Mouse (Mus musculus) small intestine, adult 2 months (tissue): ENCODE measurements around the gene Zfp663. TPM values are rescaled to one million over a fixed set of nuclear protein-coding genes. Genes with fewer than 3 reads are reported as not detected.

Source experiments
- H3K27ac ChIP-seq: fragments of 200-500 bp; 2 replicates; pipeline ENCODE4 v1.5.1; 2012; ENCODE audit warnings: low read depth, low read length, control low read depth, inconsistent platforms; ENCODE audit not compliant: insufficient read depth
- H3K27me3 ChIP-seq: fragments of 200-500 bp; 2 replicates; pipeline ENCODE4 v1.6.1; 2012; ENCODE audit warnings: mild to moderate bottlenecking, moderate library complexity, low read length, inconsistent platforms; ENCODE audit not compliant: control insufficient read depth, insufficient read depth
- H3K36me3 ChIP-seq: fragments of 200-500 bp; 2 replicates; pipeline ENCODE4 v1.6.1; 2012; ENCODE audit warnings: mild to moderate bottlenecking, low read length, control low read depth, inconsistent platforms; ENCODE audit not compliant: control insufficient read depth, insufficient read depth
- H3K4me1 ChIP-seq: fragments of 200-500 bp; 2 replicates; pipeline ENCODE4 v1.6.1; 2012; ENCODE audit warnings: low read length, inconsistent platforms, mixed read lengths; ENCODE audit not compliant: control insufficient read depth, insufficient read depth, insufficient read length
- H3K4me3 ChIP-seq: fragments of 200-500 bp; 2 replicates; pipeline ENCODE4 v1.5.1; 2012; ENCODE audit warnings: low read depth, mild to moderate bottlenecking, control low read depth, inconsistent platforms, low read length, moderate library complexity
- CTCF ChIP-seq: fragments of 200-500 bp; IDR thresholded peaks from 2 replicates; pipeline ENCODE4 v1.5.1; 2012; ENCODE audit warnings: low read depth, mild to moderate bottlenecking, control low read depth, inconsistent platforms, low read length, moderate library complexity, mixed read lengths; ENCODE audit not compliant: insufficient replicate concordance, insufficient read length; ENCODE audit errors: extremely low read depth
- POLR2A ChIP-seq: fragments of 200-500 bp; IDR thresholded peaks from 2 replicates; pipeline ENCODE4 v1.6.1; 2012; ENCODE audit warnings: low read depth, mild to moderate bottlenecking, control low read depth, inconsistent platforms, low read length, moderate library complexity
- WGBS: fragments of 180-500 bp; shearing (Covaris S2); methylation state at CpG from one replicate; pipeline ENCODE4 v1.1.7; 2018; 5-methylcytosine and 5-hydroxymethylcytosine counted together
- polyA plus RNA-seq: library from polyadenylated mRNA; depleted of rRNA; stranded (reverse); fragments of >200 nt; gene quantifications from 2 replicates; pipeline ENCODE4 v1.2.3, GENCODE M21; 2012

Gene Zfp663
- polyA plus RNA-seq, 1 experiment: not detected

DNA sequence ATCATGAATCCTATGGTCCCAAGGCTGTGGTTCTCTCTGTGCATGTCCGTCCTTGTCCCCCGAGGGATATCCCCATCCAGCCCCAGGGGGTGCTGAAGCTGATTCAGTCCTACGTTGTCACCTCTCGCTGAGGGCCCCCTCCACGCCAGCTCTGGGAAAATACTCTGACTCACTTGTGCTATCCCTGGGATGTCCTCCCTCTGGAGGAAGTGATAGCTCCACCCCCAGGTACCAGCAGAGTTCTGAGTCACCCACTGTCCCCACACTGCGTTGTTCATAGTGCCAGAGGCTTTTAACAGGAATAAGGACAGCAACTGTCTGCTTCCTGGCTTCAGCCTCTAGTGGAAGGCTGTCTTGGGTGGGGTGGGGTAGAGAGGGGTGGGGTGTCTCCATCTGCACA, 36.8 kb upstream of the Zfp663 start:
- TF ChIP-seq CTCF: no peak
- TF ChIP-seq POLR2A: no peak
- WGBS: 24% methylated on average over 6 of the region's 6 CpGs
- Histone ChIP-seq H3K36me3 (no peaks in the 10 kb centered on the region), H3K27ac (peak overlapping the region; percentile 24; the same call in 1 of the 2 replicates), H3K4me1 (no peaks in the 10 kb centered on the region; the same call in 1 of the 2 replicates), H3K4me3 (no peak overlapping the region), H3K27me3 (no peaks in the 10 kb centered on the region)

DNA sequence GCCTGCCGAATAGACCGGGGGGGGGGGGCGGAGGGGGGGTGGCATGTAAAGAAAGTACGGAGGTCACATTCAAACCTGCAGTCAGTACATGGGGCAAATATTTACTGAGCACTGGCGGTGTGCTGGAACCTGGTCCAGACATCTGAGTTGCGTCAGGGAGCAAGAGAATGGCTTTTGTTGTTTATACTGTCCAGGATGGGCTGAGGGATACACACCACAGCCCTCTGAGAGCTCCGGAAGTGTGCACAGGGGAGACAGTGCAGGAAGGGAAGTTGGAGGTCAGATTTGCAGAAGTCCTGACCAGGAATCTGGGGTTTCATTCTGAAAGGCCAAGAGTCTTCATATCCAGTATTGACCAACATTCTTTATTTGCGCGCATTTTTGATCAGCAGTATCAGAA, 36.4 kb upstream of the Zfp663 start:
- Histone ChIP-seq H3K27ac (peak overlapping the region; percentile 24; the same call in 1 of the 2 replicates), H3K27me3 (no peaks in the 10 kb centered on the region), H3K36me3 (no peaks in the 10 kb centered on the region), H3K4me3 (no peak overlapping the region), H3K4me1 (no peaks in the 10 kb centered on the region; the same call in 1 of the 2 replicates)
- 20% methylated on average over 9 of the region's 9 CpGs for WGBS
- TF ChIP-seq POLR2A (no peak), CTCF (no peak)

DNA sequence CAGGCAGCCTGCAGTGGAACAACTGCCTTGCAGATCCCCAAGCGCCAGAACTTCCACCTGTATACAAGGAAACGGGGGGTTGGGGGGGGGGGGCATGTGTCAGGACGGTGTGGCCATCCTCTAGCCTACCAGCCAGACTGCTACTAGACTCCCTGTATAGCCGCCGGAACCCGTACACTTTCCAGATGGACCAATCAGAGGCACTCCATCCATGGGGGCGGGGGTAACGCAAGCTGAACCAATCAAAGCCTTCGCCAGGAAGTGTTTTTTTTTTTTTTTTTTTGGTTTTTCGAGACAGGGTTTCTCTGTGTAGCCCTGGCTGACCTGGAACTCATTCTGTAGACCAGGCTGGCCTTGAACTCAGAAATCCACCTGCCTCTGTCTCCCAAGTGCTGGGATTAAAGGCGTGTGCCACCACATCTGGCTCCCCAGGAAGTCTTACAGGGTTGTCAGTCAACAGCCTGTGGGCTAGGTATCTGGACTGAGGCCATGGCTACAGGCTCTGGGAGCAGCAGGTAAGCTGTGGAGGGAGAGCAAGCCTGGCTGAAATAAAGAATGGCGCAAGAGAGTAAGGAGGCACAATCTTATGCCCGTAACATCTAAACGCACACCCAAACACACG, 29.7 kb upstream of the Zfp663 start:
- Histone ChIP-seq H3K4me3 (no peak overlapping the region), H3K27ac (no peak overlapping the region), H3K27me3 (no peaks in the 10 kb centered on the region), H3K36me3 (no peaks in the 10 kb centered on the region), H3K4me1 (no peaks in the 10 kb centered on the region; the same call in 1 of the 2 replicates)
- TF ChIP-seq CTCF: no peak
- TF ChIP-seq POLR2A: no peak
- 71% methylated on average over 15 of the region's 15 CpGs for WGBS

DNA sequence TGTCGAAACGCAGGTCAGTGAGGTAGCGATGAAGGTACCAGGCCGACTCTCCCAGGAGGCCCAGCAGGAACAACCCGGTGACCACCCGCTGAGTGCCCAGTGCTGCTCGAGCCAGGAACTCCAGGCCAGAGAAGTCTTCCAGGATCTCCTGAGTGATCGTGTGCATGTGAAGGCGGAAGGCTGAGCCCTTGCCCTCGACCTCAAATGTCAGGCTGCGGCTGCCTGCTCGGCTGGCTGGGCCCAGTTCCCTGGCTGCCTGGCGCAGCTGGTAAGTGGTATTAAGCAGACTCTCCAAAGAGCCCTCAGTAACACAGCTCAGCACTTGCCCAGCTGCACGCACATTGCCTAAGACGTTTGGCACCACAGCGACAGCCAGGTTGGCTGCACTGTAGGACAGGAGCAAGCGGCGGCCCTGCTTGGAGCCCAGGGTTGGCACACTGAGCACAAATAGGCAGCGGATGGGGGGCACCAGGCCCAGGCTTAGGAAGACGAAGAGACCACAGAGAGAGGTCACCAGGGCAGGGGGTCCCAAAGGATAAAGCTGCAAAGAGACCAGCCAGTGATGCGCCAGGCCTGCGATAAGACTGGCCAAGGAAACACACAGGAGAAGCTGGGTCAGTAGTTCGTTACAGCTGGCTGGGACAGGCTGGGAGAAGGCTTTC, 29.1 kb upstream of the Zfp663 start:
- Histone ChIP-seq H3K27ac (no peak overlapping the region), H3K36me3 (no peaks in the 10 kb centered on the region), H3K27me3 (no peaks in the 10 kb centered on the region), H3K4me1 (no peaks in the 10 kb centered on the region; the same call in 1 of the 2 replicates), H3K4me3 (no peak overlapping the region)
- TF ChIP-seq CTCF (no peak), POLR2A (no peak)
- 81% methylated on average over 23 of the region's 23 CpGs for WGBS

DNA sequence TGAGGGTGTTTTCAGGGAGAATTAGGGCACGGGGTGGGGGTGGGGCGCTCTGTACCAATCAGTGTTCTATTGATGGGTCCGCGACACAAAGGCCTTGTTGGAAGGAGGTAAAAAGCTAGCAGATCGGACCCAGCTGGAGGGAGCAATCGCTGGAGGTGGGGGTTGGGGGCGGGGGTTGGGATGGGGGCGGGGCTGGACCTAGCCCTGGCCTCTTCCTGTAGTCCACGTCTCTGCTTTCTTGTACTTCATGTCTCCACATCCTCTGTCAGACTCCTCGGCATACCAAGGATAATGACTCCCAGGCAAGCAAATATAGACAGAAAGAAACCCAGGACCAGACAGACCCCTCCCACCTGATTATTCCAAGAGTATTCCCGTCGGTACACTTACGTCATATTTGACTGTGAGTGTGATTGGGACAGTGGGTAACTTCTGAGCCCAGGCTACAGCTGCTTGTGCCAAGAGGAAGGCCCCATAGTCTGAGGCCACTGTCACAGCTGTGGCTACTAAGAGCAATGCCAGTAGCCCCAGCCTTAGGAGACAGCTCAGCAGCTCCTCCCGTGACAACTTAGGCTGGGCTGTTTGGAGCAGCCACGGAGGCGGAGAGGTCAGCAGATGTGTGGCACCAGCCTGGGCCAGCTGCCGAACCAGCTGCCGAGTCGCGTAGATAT, 28.4 kb upstream of the Zfp663 start:
- Histone ChIP-seq H3K27me3 (no peaks in the 10 kb centered on the region), H3K27ac (no peak overlapping the region), H3K4me3 (no peak overlapping the region), H3K36me3 (no peaks in the 10 kb centered on the region), H3K4me1 (no peaks in the 10 kb centered on the region; the same call in 1 of the 2 replicates)
- TF ChIP-seq POLR2A (no peak), CTCF (no peak)
- 57% methylated on average over 20 of the region's 20 CpGs for WGBS

DNA sequence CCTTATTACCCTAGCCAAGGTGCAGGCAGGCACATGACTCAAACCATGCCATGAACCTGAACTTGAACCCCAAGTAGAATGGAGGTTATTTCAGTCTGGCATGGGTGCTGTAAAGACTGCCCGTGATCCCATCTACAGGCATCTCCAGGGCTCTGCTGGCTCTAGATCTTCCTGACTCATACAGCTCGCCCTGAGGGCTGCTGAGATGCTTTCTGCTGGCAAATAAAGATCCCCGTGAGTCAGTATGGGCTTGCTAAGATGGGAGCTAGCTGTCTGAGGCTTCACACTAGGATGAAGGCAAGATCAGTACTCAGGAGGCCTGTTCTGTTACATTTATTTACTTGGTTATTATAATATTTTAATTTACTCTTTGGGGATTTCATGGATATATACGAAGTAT, 23.6 kb upstream of the Zfp663 start:
- no peak overlapping the region for H3K27ac ChIP-seq
- H3K4me1 ChIP-seq: no peaks in the 10 kb centered on the region
- no peaks in the 10 kb centered on the region for H3K36me3 ChIP-seq
- no peak overlapping the region for H3K4me3 ChIP-seq
- 80% methylated on average over 4 of the region's 4 CpGs for WGBS
- no peaks in the 10 kb centered on the region for H3K27me3 ChIP-seq
- TF ChIP-seq POLR2A: no peak
- TF ChIP-seq CTCF: no peak

DNA sequence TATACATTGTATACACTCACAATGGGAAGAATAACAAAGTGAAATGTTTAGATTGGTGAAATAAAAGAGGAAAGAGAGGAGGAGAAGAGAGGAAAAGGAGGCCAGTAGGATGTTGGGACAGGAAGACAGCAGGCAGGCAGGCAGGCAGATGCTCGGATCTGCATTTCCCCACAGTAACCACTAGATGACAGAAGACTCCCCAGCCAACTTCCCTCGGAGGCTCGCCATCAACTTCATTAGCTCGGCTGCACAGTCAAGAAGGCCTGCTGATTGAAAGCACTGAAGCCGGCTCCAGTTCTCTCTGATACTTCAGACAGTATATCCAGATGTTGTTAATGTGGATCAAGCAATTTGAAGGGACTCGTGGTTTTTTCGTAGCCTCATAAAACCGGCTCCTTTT, 23.0 kb upstream of the Zfp663 start:
- H3K36me3 ChIP-seq: no peaks in the 10 kb centered on the region
- H3K4me1 ChIP-seq: no peaks in the 10 kb centered on the region
- no peak overlapping the region for H3K27ac ChIP-seq
- no peak overlapping the region for H3K4me3 ChIP-seq
- H3K27me3 ChIP-seq: no peaks in the 10 kb centered on the region
- WGBS: 12% methylated on average over 8 of the region's 8 CpGs
- TF ChIP-seq CTCF (peak; percentile 65), POLR2A (no peak)
